Mouse (Mus musculus): Measurements from ENCODE around the gene Fstl1. TPM values are rescaled to one million over a fixed set of nuclear protein-coding genes. Genes with fewer than 3 reads are reported as not detected.

Gene Fstl1
- polyA plus RNA-seq, 1 experiment from 2014 or later: 170 TPM

- no peak for DNase-seq (ENCODE audit: low spot score)
- H3K27ac ChIP-seq: 0 out of 2 replicates have a peak overlapping the region, but pooled peaks have one; percentile 29
- 70% methylated on average over 9 of the region's 9 CpGs for WGBS
- H3K4me1 ChIP-seq (replicated peaks): peaks cover 51% of the 10 kb centered on the region
- H3K36me3 ChIP-seq: peaks cover 31% of the 10 kb centered on the region
- no peak overlapping the region for H3K4me3 ChIP-seq
- H3K9me3 ChIP-seq: no peaks in the 10 kb centered on the region
- no peaks in the 10 kb centered on the region for H3K27me3 ChIP-seq (ENCODE audit: insufficient read depth, poor library complexity, severe bottlenecking)
Measured at GRCm38 (mm10) chr16:37812474-37812886, 35.8 kb downstream of the Fstl1 start.

- H3K27ac ChIP-seq: peak overlapping the region; percentile 86
- peaks cover 38% of the 10 kb centered on the region for H3K36me3 ChIP-seq
- H3K4me1 ChIP-seq (replicated peaks): peaks cover 41% of the 10 kb centered on the region
- peak overlapping the region; percentile 30 for H3K4me3 ChIP-seq
- no peaks in the 10 kb centered on the region for H3K9me3 ChIP-seq
- no peak for DNase-seq (ENCODE audit: low spot score)
- H3K27me3 ChIP-seq (ENCODE audit: insufficient read depth, poor library complexity, severe bottlenecking): no peaks in the 10 kb centered on the region
- 36% methylated on average over 5 of the region's 5 CpGs for WGBS
Measured at GRCm38 (mm10) chr16:37813691-37814382, 37.2 kb downstream of the Fstl1 start.

GRCm38 (mm10) chr16:37814383-37814971 is 37.8 kb downstream of the Fstl1 start:
- WGBS: 23% methylated on average over 7 of the region's 7 CpGs
- peak; percentile 78 for DNase-seq (ENCODE audit: low spot score)
- Histone ChIP-seq H3K36me3 (peaks cover 45% of the 10 kb centered on the region), H3K27ac (peak overlapping the region; percentile 86), H3K9me3 (no peaks in the 10 kb centered on the region), H3K4me1 (replicated peaks) (peaks cover 34% of the 10 kb centered on the region), H3K4me3 (peak overlapping the region; percentile 30; the same call in 1 of the 2 replicates), H3K27me3 (ENCODE audit: insufficient read depth, poor library complexity, severe bottlenecking) (no peaks in the 10 kb centered on the region)

- no peaks in the 10 kb centered on the region for H3K9me3 ChIP-seq
- 93% methylated on average over 4 of the region's 4 CpGs for WGBS
- H3K4me3 ChIP-seq: no peak overlapping the region
- no peaks in the 10 kb centered on the region for H3K27me3 ChIP-seq (ENCODE audit: insufficient read depth, poor library complexity, severe bottlenecking)
- H3K36me3 ChIP-seq: peaks cover 71% of the 10 kb centered on the region
- DNase-seq (ENCODE audit: low spot score): no peak
- peaks cover 19% of the 10 kb centered on the region for H3K4me1 ChIP-seq (replicated peaks)
- no peak overlapping the region for H3K27ac ChIP-seq
Measured at GRCm38 (mm10) chr16:37817986-37818385, 41.3 kb downstream of the Fstl1 start.

GRCm38 (mm10) chr16:37823949-37824348 is 47.3 kb downstream of the Fstl1 start:
- Histone ChIP-seq H3K36me3 (peaks cover 100% of the 10 kb centered on the region), H3K27me3 (ENCODE audit: insufficient read depth, poor library complexity, severe bottlenecking) (no peaks in the 10 kb centered on the region), H3K9me3 (no peaks in the 10 kb centered on the region), H3K4me3 (no peak overlapping the region), H3K27ac (no peak overlapping the region), H3K4me1 (replicated peaks) (no peaks in the 10 kb centered on the region)
- 92% methylated on average over 5 of the region's 5 CpGs for WGBS
- no peak for DNase-seq (ENCODE audit: low spot score)

- Histone ChIP-seq H3K27ac (no peak overlapping the region), H3K4me3 (no peak overlapping the region), H3K36me3 (peaks cover 100% of the 10 kb centered on the region), H3K4me1 (replicated peaks) (no peaks in the 10 kb centered on the region), H3K9me3 (no peaks in the 10 kb centered on the region), H3K27me3 (ENCODE audit: insufficient read depth, poor library complexity, severe bottlenecking) (no peaks in the 10 kb centered on the region)
- 94% methylated on average over 12 of the region's 12 CpGs for WGBS
- DNase-seq (ENCODE audit: low spot score): no peak
Measured at GRCm38 (mm10) chr16:37824778-37825505, 48.3 kb downstream of the Fstl1 start.

- Histone ChIP-seq H3K9me3 (no peaks in the 10 kb centered on the region), H3K36me3 (peaks cover 100% of the 10 kb centered on the region), H3K4me1 (replicated peaks) (no peaks in the 10 kb centered on the region), H3K27ac (no peak overlapping the region), H3K27me3 (ENCODE audit: insufficient read depth, poor library complexity, severe bottlenecking) (no peaks in the 10 kb centered on the region), H3K4me3 (no peak overlapping the region)
- WGBS: 100% methylated on average over 3 of the region's 3 CpGs
- no peak for DNase-seq (ENCODE audit: low spot score)
Measured at GRCm38 (mm10) chr16:37826286-37826685, 49.6 kb downstream of the Fstl1 start.

GRCm38 (mm10) chr16:37831041-37831440 is 54.4 kb downstream of the Fstl1 start:
- H3K4me3 ChIP-seq: no peak overlapping the region
- WGBS: 80% methylated on average over 7 of the region's 7 CpGs
- no peaks in the 10 kb centered on the region for H3K4me1 ChIP-seq (replicated peaks)
- H3K27me3 ChIP-seq (ENCODE audit: insufficient read depth, poor library complexity, severe bottlenecking): no peaks in the 10 kb centered on the region
- no peaks in the 10 kb centered on the region for H3K9me3 ChIP-seq
- no peak overlapping the region for H3K27ac ChIP-seq
- no peak for DNase-seq (ENCODE audit: low spot score)
- peaks cover 97% of the 10 kb centered on the region for H3K36me3 ChIP-seq

GRCm38 (mm10) chr16:37837571-37837970 is 60.9 kb downstream of the Fstl1 start:
- Histone ChIP-seq H3K27me3 (ENCODE audit: insufficient read depth, poor library complexity, severe bottlenecking) (no peaks in the 10 kb centered on the region), H3K4me1 (replicated peaks) (no peaks in the 10 kb centered on the region), H3K36me3 (peaks cover 36% of the 10 kb centered on the region), H3K4me3 (no peak overlapping the region), H3K9me3 (no peaks in the 10 kb centered on the region), H3K27ac (no peak overlapping the region)
- 82% methylated on average over 3 of the region's 3 CpGs for WGBS
- no peak for DNase-seq (ENCODE audit: low spot score)

GRCm38 (mm10) chr16:37842439-37842838 is 65.8 kb downstream of the Fstl1 start:
- no peak for DNase-seq (ENCODE audit: low spot score)
- Histone ChIP-seq H3K27ac (no peak overlapping the region), H3K4me1 (replicated peaks) (no peaks in the 10 kb centered on the region), H3K27me3 (ENCODE audit: insufficient read depth, poor library complexity, severe bottlenecking) (no peaks in the 10 kb centered on the region), H3K4me3 (no peak overlapping the region), H3K9me3 (no peaks in the 10 kb centered on the region), H3K36me3 (no peaks in the 10 kb centered on the region)
- 90% methylated on average over 2 of the region's 2 CpGs for WGBS

- WGBS: 94% methylated on average over 12 of the region's 12 CpGs
- no peaks in the 10 kb centered on the region for H3K9me3 ChIP-seq
- no peak for DNase-seq (ENCODE audit: low spot score)
- no peaks in the 10 kb centered on the region for H3K36me3 ChIP-seq
- H3K27ac ChIP-seq: no peak overlapping the region
- H3K4me1 ChIP-seq (replicated peaks): no peaks in the 10 kb centered on the region
- no peak overlapping the region for H3K4me3 ChIP-seq
- H3K27me3 ChIP-seq (ENCODE audit: insufficient read depth, poor library complexity, severe bottlenecking): no peaks in the 10 kb centered on the region
Measured at GRCm38 (mm10) chr16:37843740-37844139, 67.1 kb downstream of the Fstl1 start.

- Histone ChIP-seq H3K27me3 (ENCODE audit: insufficient read depth, poor library complexity, severe bottlenecking) (no peaks in the 10 kb centered on the region), H3K27ac (no peak overlapping the region)
- WGBS: 88% methylated on average over 7 of the region's 7 CpGs
Measured at GRCm38 (mm10) chr16:37845202-37845925, 68.7 kb downstream of the Fstl1 start.

More at GRCm38 (mm10) chr16:37845202-37845925, 68.7 kb downstream of the Fstl1 start:
- no peaks in the 10 kb centered on the region for H3K9me3 ChIP-seq
- no peak for DNase-seq (ENCODE audit: low spot score)
- no peak overlapping the region for H3K4me3 ChIP-seq
- H3K4me1 ChIP-seq (replicated peaks): no peaks in the 10 kb centered on the region
- no peaks in the 10 kb centered on the region for H3K36me3 ChIP-seq
